Mouse (Mus musculus) kidney, postnatal 10 days (tissue): ENCODE data around the gene Fbxw5.

Experiments used
- DNase-seq: peaks from one replicate; pipeline ENCODE4 v3.0.0; 2021; ENCODE audit warnings: mixed read lengths

Gene Fbxw5

GRCm38 (mm10) chr2:25479551-25480311 is 20.8 kb upstream of the Fbxw5 start:
- no peak for DNase-seq

GRCm38 (mm10) chr2:25480541-25480940 is 20.0 kb upstream of the Fbxw5 start:
- DNase-seq: no peak

GRCm38 (mm10) chr2:25482969-25483368 is 17.6 kb upstream of the Fbxw5 start:
- peak; percentile 66 for DNase-seq

GRCm38 (mm10) chr2:25484901-25485647 is 15.5 kb upstream of the Fbxw5 start:
- DNase-seq: peak; percentile 56

GRCm38 (mm10) chr2:25487965-25488670 is 12.4 kb upstream of the Fbxw5 start:
- DNase-seq: no peak

GRCm38 (mm10) chr2:25488671-25489068 is 11.9 kb upstream of the Fbxw5 start:
- no peak for DNase-seq

GRCm38 (mm10) chr2:25492988-25493387 is 7.6 kb upstream of the Fbxw5 start:
- no peak for DNase-seq

- DNase-seq: no peak
These were observed 7.0 kb upstream of the Fbxw5 start, which contains the start of gene Lcn12 for GRCm38 (mm10) chr2:25493476-25493961. TSS of gene Lcn12 (minus strand) at chr2:25493911.

GRCm38 (mm10) chr2:25496462-25496861 is 4.1 kb upstream of the Fbxw5 start:
- peak; percentile 31 for DNase-seq

GRCm38 (mm10) chr2:25497846-25498575 is 2.5 kb upstream of the Fbxw5 start:
- DNase-seq: no peak

- DNase-seq: no peak
These were observed 1.7 kb upstream of the Fbxw5 start for GRCm38 (mm10) chr2:25498622-25499478.

- peak; percentile 26 for DNase-seq
These were observed 427 bp upstream of the Fbxw5 start for GRCm38 (mm10) chr2:25500071-25500575.

- peak; percentile 36 for DNase-seq
These were observed 1.3 kb downstream of the Fbxw5 start, which contains the start of gene C8g for GRCm38 (mm10) chr2:25501593-25502486. TSS of gene C8g (minus strand) at chr2:25501719.

GRCm38 (mm10) chr2:25502726-25503125 is 2.2 kb downstream of the Fbxw5 start:
- DNase-seq: no peak

- DNase-seq: no peak
These were observed 4.0 kb downstream of the Fbxw5 start for GRCm38 (mm10) chr2:25504538-25504937.

GRCm38 (mm10) chr2:25505000-25505399 is 4.5 kb downstream of the Fbxw5 start:
- DNase-seq: no peak

GRCm38 (mm10) chr2:25505860-25506259 is 5.3 kb downstream of the Fbxw5 start:
- no peak for DNase-seq

GRCm38 (mm10) chr2:25506964-25507363 is 6.4 kb downstream of the Fbxw5 start:
- DNase-seq: peak; percentile 41

- no peak for DNase-seq
These were observed 9.4 kb downstream of the Fbxw5 start for GRCm38 (mm10) chr2:25509912-25510311.
